Mouse (Mus musculus) liver, adult 2 months (tissue): ENCODE measurements at regions not wholly inside any gene's neighbourhood (a gene's known extent, or its start where the extent isn't known, plus 50 kb on each side); places are given as distances from the start of the nearest gene placed in this dataset.
A peak's percentile ranks its signal among the peaks of the same experiment; 100 is the strongest.

Experiments
- DNase-seq: peaks from one replicate; pipeline ENCODE4 v3.0.0-alpha.2; 2011; ENCODE audit warnings: low read depth, low spot score; ENCODE audit errors: extremely low read depth
- H3K27ac ChIP-seq: fragments of 200-500 bp; replicated peaks from 2 replicates; pipeline ENCODE4 v1.5.1; 2012; ENCODE audit warnings: low read depth, mild to moderate bottlenecking, control low read depth, inconsistent platforms, low read length; ENCODE audit not compliant: insufficient read depth
- H3K27me3 ChIP-seq: fragments of 200-500 bp; 2 replicates; pipeline ENCODE4 v1.6.1; 2012; ENCODE audit warnings: mild to moderate bottlenecking, moderate library complexity, low read length, inconsistent platforms; ENCODE audit not compliant: control insufficient read depth, insufficient read depth
- H3K36me3 ChIP-seq: fragments of 200-500 bp; 2 replicates; pipeline ENCODE4 v1.6.1; 2012; ENCODE audit warnings: low read length, inconsistent platforms; ENCODE audit not compliant: control insufficient read depth, insufficient read depth
- H3K4me1 ChIP-seq: fragments of 200-500 bp; 2 replicates; pipeline ENCODE4 v1.6.1; 2011; ENCODE audit warnings: low read length; ENCODE audit not compliant: control insufficient read depth, insufficient read depth
- H3K4me3 ChIP-seq: fragments of 200-500 bp; 2 replicates; pipeline ENCODE4 v1.5.1; 2011; ENCODE audit warnings: low read depth, mild to moderate bottlenecking, control low read depth, low read length, moderate library complexity; ENCODE audit not compliant: insufficient read depth
- H3K79me2 ChIP-seq: fragments of 200-500 bp; 2 replicates; pipeline ENCODE4 v1.6.1; 2012; ENCODE audit warnings: inconsistent platforms, mild to moderate bottlenecking, low read length, moderate library complexity; ENCODE audit not compliant: control insufficient read depth, insufficient read depth
- H3K9ac ChIP-seq: fragments of 200-500 bp; 2 replicates; pipeline ENCODE4 v1.6.1; 2012; ENCODE audit warnings: low read depth, mild to moderate bottlenecking, control low read depth, inconsistent platforms, low read length
- CTCF ChIP-seq: fragments of 200-500 bp; IDR thresholded peaks from 2 replicates; pipeline ENCODE4 v1.5.1; 2011; ENCODE audit warnings: low read depth, low read length, control low read depth
- POLR2A ChIP-seq: fragments of 200-500 bp; IDR thresholded peaks from 2 replicates; pipeline ENCODE4 v1.6.1; 2011; ENCODE audit warnings: low read length, control low read depth; ENCODE audit not compliant: insufficient read depth; ENCODE audit errors: extremely low read depth
- WGBS: fragments of 180-500 bp; shearing (Covaris S2); methylation state at CpG from one replicate; pipeline ENCODE4 v1.1.7; 2018; 5-methylcytosine and 5-hydroxymethylcytosine counted together

DNA sequence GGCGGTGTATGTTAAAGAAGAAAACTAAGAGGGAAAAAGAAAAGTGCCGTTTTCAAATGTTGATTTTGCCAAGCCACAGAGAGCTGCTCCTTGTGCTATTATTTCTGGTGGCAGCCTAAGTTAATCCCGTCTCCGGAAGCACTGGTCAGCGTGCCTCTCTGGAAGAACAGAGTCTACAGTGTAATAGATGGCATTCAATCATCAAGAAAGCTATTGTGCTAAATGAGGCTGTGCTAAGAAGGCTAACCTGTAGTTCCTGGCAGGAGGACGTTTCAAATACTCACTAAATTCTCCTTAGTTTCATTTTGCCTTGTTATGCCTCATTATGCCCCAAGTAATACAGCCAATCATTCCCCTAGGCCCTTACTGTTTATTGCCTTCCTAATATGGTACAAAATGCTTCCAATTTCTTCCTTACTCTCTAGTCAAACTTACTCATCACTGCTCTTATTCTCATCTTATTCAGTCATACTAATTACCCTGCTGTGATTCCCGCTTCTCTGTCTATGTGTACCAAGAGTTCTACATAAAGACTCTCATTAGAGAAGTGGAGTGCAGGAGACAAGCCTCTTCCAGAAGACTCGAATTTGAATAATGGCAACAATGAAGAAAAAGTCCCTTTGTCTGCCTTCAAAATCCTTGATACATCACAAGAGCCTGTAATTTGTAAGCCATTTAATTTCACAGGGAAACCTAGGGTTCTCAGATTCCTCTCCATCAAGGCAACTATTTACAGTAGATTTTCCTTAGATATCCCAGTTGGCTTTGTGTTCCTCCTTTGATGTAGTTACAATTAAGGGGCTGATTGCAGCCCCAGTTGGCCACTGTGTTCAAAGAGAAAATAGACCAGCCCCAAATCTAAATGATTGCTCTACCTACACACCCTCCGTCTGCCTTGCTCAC, 282.0 kb upstream of the Clec14a start:
- WGBS, result 42% methylated on average over 9 of the region's 9 CpGs
- Histone ChIP-seq H3K4me3 (no peak overlapping the region), H3K9ac (no peak overlapping the region)

DNA sequence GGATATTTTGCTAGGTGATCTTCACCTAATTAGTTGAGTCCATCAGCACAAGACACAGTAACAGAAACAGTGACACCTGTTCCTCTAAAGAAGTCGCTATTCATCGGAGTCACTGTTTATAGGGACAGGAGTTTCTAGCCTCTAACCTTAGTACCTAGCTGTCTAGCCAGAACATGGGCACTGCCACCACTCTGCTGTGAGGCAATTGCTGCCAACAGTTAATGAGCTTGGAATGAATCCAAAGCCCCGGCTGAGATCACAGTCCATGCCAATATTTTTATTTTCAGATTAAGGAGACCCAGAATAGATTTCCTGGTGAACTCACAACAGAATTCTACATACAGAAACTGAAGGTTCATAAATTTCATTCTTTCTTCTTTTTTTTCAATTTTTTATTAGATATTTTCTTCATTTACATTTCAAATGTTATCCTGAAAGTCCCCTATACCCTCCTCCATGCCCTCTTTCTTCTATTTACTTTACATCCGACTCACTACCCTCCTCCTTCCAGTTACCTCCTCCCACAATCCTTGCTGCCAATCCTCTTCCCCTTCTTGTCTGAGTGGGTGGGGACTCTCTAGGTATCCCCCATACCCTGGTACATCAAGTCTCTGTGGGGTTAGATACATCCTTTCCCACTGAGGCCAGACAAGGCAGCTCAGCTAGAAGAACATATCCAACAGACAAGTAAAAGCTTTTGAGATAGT, 276.9 kb upstream of the Clec14a start:
- Histone ChIP-seq H3K36me3 (no peaks in the 10 kb centered on the region), H3K4me1 (no peaks in the 10 kb centered on the region), H3K27ac (no peak overlapping the region), H3K4me3 (no peak overlapping the region), H3K79me2 (no peaks in the 10 kb centered on the region), H3K27me3 (no peaks in the 10 kb centered on the region), H3K9ac (no peak overlapping the region)
- TF ChIP-seq POLR2A, result no peak
- TF ChIP-seq CTCF, result no peak
- DNase-seq, result no peak
- WGBS, result 74% methylated on average over 4 of the region's 4 CpGs

More for the DNA sequence above, 282.0 kb upstream of the Clec14a start:
- Histone ChIP-seq H3K27me3 (no peaks in the 10 kb centered on the region), H3K79me2 (no peaks in the 10 kb centered on the region), H3K36me3 (no peaks in the 10 kb centered on the region), H3K4me1 (no peaks in the 10 kb centered on the region), H3K27ac (no peak overlapping the region)
- DNase-seq, result no peak
- TF ChIP-seq POLR2A, result no peak
- no peak for TF ChIP-seq CTCF

- Histone ChIP-seq H3K36me3 (no peaks in the 10 kb centered on the region), H3K9ac (no peak overlapping the region), H3K79me2 (no peaks in the 10 kb centered on the region), H3K27ac (no peak overlapping the region), H3K4me3 (no peak overlapping the region), H3K27me3 (no peaks in the 10 kb centered on the region), H3K4me1 (no peaks in the 10 kb centered on the region)
- WGBS, result 73% methylated on average over 4 of the region's 4 CpGs
- TF ChIP-seq POLR2A, result no peak
- TF ChIP-seq CTCF, result no peak
- DNase-seq, result no peak
Observed at GRCm38 (mm10) chr12:58544862-58545261, 275.8 kb upstream of the Clec14a start.

DNA sequence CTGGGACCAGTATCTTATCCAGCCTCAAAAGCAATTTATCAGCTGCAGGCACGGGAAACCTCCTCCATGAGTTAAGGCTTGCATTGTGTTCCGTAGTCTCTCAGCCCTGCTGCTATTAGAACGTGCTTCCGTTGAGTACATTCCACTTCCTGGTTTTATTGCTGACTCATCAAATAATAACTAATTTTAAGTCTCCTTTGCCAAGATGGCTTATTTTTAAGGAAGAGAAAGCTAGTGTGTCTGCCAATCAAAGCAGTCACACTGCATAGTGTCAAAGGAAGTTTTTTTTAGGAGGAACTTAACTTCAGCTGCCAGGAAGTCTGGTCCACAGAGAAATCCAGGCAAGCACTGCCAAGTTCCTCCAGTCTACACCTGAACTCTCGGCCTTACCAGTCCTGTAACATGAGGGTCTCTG, 269.2 kb upstream of the Clec14a start:
- H3K27ac ChIP-seq, result no peak overlapping the region

GRCm38 (mm10) chr12:58537833-58538232, 268.7 kb upstream of the Clec14a start:
- TF ChIP-seq CTCF, result no peak
- TF ChIP-seq POLR2A, result no peak
- H3K4me3 ChIP-seq, result no peak overlapping the region
- H3K9ac ChIP-seq, result no peak overlapping the region
- DNase-seq, result no peak
- H3K27ac ChIP-seq, result no peak overlapping the region
- H3K27me3 ChIP-seq, result no peaks in the 10 kb centered on the region
- no peaks in the 10 kb centered on the region for H3K79me2 ChIP-seq
- WGBS, result 60% methylated on average over 8 of the region's 8 CpGs
- H3K36me3 ChIP-seq, result no peaks in the 10 kb centered on the region
- H3K4me1 ChIP-seq, result no peaks in the 10 kb centered on the region

More for the DNA sequence above, 269.2 kb upstream of the Clec14a start:
- H3K27me3 ChIP-seq, result no peaks in the 10 kb centered on the region
- H3K79me2 ChIP-seq, result no peaks in the 10 kb centered on the region
- no peaks in the 10 kb centered on the region for H3K4me1 ChIP-seq
- no peaks in the 10 kb centered on the region for H3K36me3 ChIP-seq
- WGBS, result 53% methylated on average over 5 of the region's 5 CpGs
- TF ChIP-seq CTCF (no peak), POLR2A (no peak)
- DNase-seq, result peak; percentile 24
- H3K9ac ChIP-seq, result no peak overlapping the region
- H3K4me3 ChIP-seq, result no peak overlapping the region
